Mouse (Mus musculus): ENCODE measurements at regions not wholly inside any gene's neighbourhood (a gene's known extent, or its start where the extent isn't known, plus 50 kb on each side); places are given as distances from the start of the nearest gene placed in this dataset.

GRCm38 (mm10) chr13:99048651-99049100, 64.3 kb upstream of the 1700024P04Rik start:
- no peaks in the 10 kb centered on the region; the same call in 1 of the 2 replicates for H3K27me3 ChIP-seq (ENCODE audit: control insufficient read depth, insufficient read depth, low read length, poor library complexity, severe bottlenecking)
- no peaks in the 10 kb centered on the region for H3K36me3 ChIP-seq (ENCODE audit: control insufficient read depth, insufficient read depth, low read length, poor library complexity, severe bottlenecking)
- peaks cover 4% of the 10 kb centered on the region for H3K4me1 ChIP-seq (ENCODE audit: control insufficient read depth, insufficient read depth, low read length)
- H3K9ac ChIP-seq (ENCODE audit: low read depth, poor library complexity, severe bottlenecking) = no peak overlapping the region
- no peaks in the 10 kb centered on the region for H3K9me3 ChIP-seq (replicated peaks; ENCODE audit: control insufficient read depth, insufficient read depth, low read length, poor library complexity, severe bottlenecking)
- H3K27ac ChIP-seq (ENCODE audit: insufficient read depth, low read length) = no peak overlapping the region
- H3K4me3 ChIP-seq (ENCODE audit: low read depth, low read length) = no peak overlapping the region
- TF ChIP-seq EP300 (IDR thresholded peaks at IDR 0.05; ENCODE audit: insufficient read depth, low read depth, low read length) (no peak), CTCF (IDR thresholded peaks at IDR 0.05; ENCODE audit: low read depth, low read length) (no peak), POLR2A (IDR thresholded peaks at IDR 0.05; ENCODE audit: insufficient read depth, low read length) (no peak)

DNA sequence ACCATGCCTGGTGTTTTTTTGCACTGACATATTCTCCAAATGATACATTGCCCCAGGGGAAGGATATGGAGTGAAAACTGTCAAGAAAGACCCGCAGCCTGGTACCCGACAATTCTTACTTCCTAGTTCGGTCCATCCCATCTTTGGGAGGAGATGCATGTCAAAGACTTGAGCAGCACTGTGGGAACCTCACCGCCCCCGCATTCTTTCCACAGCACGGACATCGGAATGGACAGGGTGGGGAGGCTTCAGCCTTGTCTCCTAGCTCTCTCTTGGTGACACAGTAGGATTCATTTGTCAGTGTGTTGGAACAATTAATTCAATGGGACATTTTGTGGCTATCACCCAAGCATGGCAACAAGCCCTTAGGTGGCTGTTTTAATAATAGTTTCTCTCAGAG, 62.9 kb upstream of the 1700024P04Rik start:
- Histone ChIP-seq H3K27me3 (ENCODE audit: control insufficient read depth, insufficient read depth, low read length, poor library complexity, severe bottlenecking) (no peaks in the 10 kb centered on the region; the same call in 1 of the 2 replicates), H3K9me3 (replicated peaks; ENCODE audit: control insufficient read depth, insufficient read depth, low read length, poor library complexity, severe bottlenecking) (no peaks in the 10 kb centered on the region), H3K27ac (ENCODE audit: insufficient read depth, low read length) (no peak overlapping the region), H3K4me3 (ENCODE audit: low read depth, low read length) (no peak overlapping the region), H3K36me3 (ENCODE audit: control insufficient read depth, insufficient read depth, low read length, poor library complexity, severe bottlenecking) (no peaks in the 10 kb centered on the region), H3K9ac (ENCODE audit: low read depth, poor library complexity, severe bottlenecking) (no peak overlapping the region), H3K4me1 (ENCODE audit: control insufficient read depth, insufficient read depth, low read length) (peaks cover 4% of the 10 kb centered on the region)
- TF ChIP-seq EP300 (IDR thresholded peaks at IDR 0.05; ENCODE audit: insufficient read depth, low read depth, low read length) = no peak
- no peak for TF ChIP-seq CTCF (IDR thresholded peaks at IDR 0.05; ENCODE audit: low read depth, low read length)
- TF ChIP-seq POLR2A (IDR thresholded peaks at IDR 0.05; ENCODE audit: insufficient read depth, low read length) = no peak

- no peak for TF ChIP-seq POLR2A (IDR thresholded peaks at IDR 0.05; ENCODE audit: insufficient read depth, low read length)
- no peak for TF ChIP-seq EP300 (IDR thresholded peaks at IDR 0.05; ENCODE audit: insufficient read depth, low read depth, low read length)
- TF ChIP-seq CTCF (IDR thresholded peaks at IDR 0.05; ENCODE audit: low read depth, low read length) = no peak
- no peaks in the 10 kb centered on the region for H3K36me3 ChIP-seq (ENCODE audit: control insufficient read depth, insufficient read depth, low read length, poor library complexity, severe bottlenecking)
- no peak overlapping the region for H3K27ac ChIP-seq (ENCODE audit: insufficient read depth, low read length)
Observed at GRCm38 (mm10) chr13:99046737-99047136, 62.4 kb upstream of the 1700024P04Rik start.

GRCm38 (mm10) chr13:99042086-99042485, 57.7 kb upstream of the 1700024P04Rik start:
- Histone ChIP-seq H3K9me3 (replicated peaks; ENCODE audit: control insufficient read depth, insufficient read depth, low read length, poor library complexity, severe bottlenecking) (no peaks in the 10 kb centered on the region), H3K9ac (ENCODE audit: low read depth, poor library complexity, severe bottlenecking) (no peak overlapping the region), H3K36me3 (ENCODE audit: control insufficient read depth, insufficient read depth, low read length, poor library complexity, severe bottlenecking) (no peaks in the 10 kb centered on the region), H3K27ac (ENCODE audit: insufficient read depth, low read length) (no peak overlapping the region), H3K4me1 (ENCODE audit: control insufficient read depth, insufficient read depth, low read length) (peaks cover 29% of the 10 kb centered on the region), H3K27me3 (ENCODE audit: control insufficient read depth, insufficient read depth, low read length, poor library complexity, severe bottlenecking) (no peaks in the 10 kb centered on the region), H3K4me3 (ENCODE audit: low read depth, low read length) (no peak overlapping the region)
- TF ChIP-seq POLR2A (IDR thresholded peaks at IDR 0.05; ENCODE audit: insufficient read depth, low read length) = no peak
- no peak for TF ChIP-seq CTCF (IDR thresholded peaks at IDR 0.05; ENCODE audit: low read depth, low read length)

More at GRCm38 (mm10) chr13:99046737-99047136, 62.4 kb upstream of the 1700024P04Rik start:
- H3K9me3 ChIP-seq (replicated peaks; ENCODE audit: control insufficient read depth, insufficient read depth, low read length, poor library complexity, severe bottlenecking) = no peaks in the 10 kb centered on the region
- no peak overlapping the region for H3K4me3 ChIP-seq (ENCODE audit: low read depth, low read length)
- H3K27me3 ChIP-seq (ENCODE audit: control insufficient read depth, insufficient read depth, low read length, poor library complexity, severe bottlenecking) = no peaks in the 10 kb centered on the region; the same call in 1 of the 2 replicates
- no peak overlapping the region for H3K9ac ChIP-seq (ENCODE audit: low read depth, poor library complexity, severe bottlenecking)
- H3K4me1 ChIP-seq (ENCODE audit: control insufficient read depth, insufficient read depth, low read length) = peaks cover 4% of the 10 kb centered on the region

DNA sequence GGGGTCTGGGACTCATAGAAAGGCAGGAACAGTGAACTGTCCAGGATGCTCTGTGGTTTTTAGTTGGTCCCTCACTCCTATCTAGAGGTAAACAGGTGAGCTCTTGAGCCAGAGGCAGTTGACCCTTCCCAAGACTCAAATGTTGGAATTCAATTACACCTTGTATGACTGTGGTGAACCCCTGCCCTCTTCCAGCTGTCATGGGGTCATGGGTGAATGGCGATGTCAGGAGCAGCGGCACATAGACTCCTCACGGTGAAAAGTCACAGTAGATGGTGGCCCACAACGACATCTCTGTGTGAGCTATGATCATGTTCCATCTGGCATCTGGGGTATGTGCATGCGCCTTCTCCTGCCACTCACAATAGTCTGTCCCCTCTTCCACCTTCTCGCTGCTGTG, 56.9 kb upstream of the 1700024P04Rik start:
- no peaks in the 10 kb centered on the region for H3K36me3 ChIP-seq (ENCODE audit: control insufficient read depth, insufficient read depth, low read length, poor library complexity, severe bottlenecking)
- H3K9me3 ChIP-seq (replicated peaks; ENCODE audit: control insufficient read depth, insufficient read depth, low read length, poor library complexity, severe bottlenecking) = no peaks in the 10 kb centered on the region
- H3K27me3 ChIP-seq (ENCODE audit: control insufficient read depth, insufficient read depth, low read length, poor library complexity, severe bottlenecking) = no peaks in the 10 kb centered on the region
- TF ChIP-seq EP300 (IDR thresholded peaks at IDR 0.05; ENCODE audit: insufficient read depth, low read depth, low read length) (no peak), POLR2A (IDR thresholded peaks at IDR 0.05; ENCODE audit: insufficient read depth, low read length) (no peak), CTCF (IDR thresholded peaks at IDR 0.05; ENCODE audit: low read depth, low read length) (no peak)
- no peak overlapping the region for H3K9ac ChIP-seq (ENCODE audit: low read depth, poor library complexity, severe bottlenecking)
- peaks cover 26% of the 10 kb centered on the region for H3K4me1 ChIP-seq (ENCODE audit: control insufficient read depth, insufficient read depth, low read length)
- H3K27ac ChIP-seq (ENCODE audit: insufficient read depth, low read length) = no peak overlapping the region
- no peak overlapping the region for H3K4me3 ChIP-seq (ENCODE audit: low read depth, low read length)

DNA sequence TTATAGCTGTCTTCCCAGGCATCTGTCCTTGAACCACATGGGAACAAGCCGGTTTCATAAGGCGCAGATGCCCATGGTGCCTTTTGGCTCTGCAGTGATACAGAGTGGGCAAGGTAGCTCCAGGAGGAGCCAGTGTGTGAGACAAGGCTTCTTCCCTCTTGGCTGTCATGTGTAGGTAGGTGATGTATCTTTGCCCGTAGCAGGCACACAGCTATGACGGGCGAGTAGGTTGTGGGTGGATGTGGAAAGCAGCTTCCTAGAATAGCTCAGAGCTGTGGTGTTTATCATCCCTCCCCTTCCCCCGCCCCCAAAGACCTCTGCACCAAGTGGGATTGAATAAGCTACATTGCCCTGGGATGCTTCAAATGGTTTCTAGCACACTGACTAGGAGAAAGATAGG, 56.5 kb upstream of the 1700024P04Rik start:
- Histone ChIP-seq H3K9me3 (replicated peaks; ENCODE audit: control insufficient read depth, insufficient read depth, low read length, poor library complexity, severe bottlenecking) (no peaks in the 10 kb centered on the region), H3K4me3 (ENCODE audit: low read depth, low read length) (no peak overlapping the region), H3K27me3 (ENCODE audit: control insufficient read depth, insufficient read depth, low read length, poor library complexity, severe bottlenecking) (no peaks in the 10 kb centered on the region), H3K36me3 (ENCODE audit: control insufficient read depth, insufficient read depth, low read length, poor library complexity, severe bottlenecking) (no peaks in the 10 kb centered on the region), H3K9ac (ENCODE audit: low read depth, poor library complexity, severe bottlenecking) (no peak overlapping the region), H3K4me1 (ENCODE audit: control insufficient read depth, insufficient read depth, low read length) (peaks cover 26% of the 10 kb centered on the region), H3K27ac (ENCODE audit: insufficient read depth, low read length) (no peak overlapping the region)
- no peak for TF ChIP-seq EP300 (IDR thresholded peaks at IDR 0.05; ENCODE audit: insufficient read depth, low read depth, low read length)
- no peak for TF ChIP-seq POLR2A (IDR thresholded peaks at IDR 0.05; ENCODE audit: insufficient read depth, low read length)
- TF ChIP-seq CTCF (IDR thresholded peaks at IDR 0.05; ENCODE audit: low read depth, low read length) = no peak
